Mouse (Mus musculus) erythroblast, embryonic 14.5 days (primary cell): ENCODE results near the gene Psmd9.

Experiments
- GATA1 ChIP-seq: IDR thresholded peaks from 2 replicates; pipeline ENCODE4 v1.6.1; 2012; ENCODE audit warnings: low read length, inconsistent platforms, mixed read lengths
- TAL1 ChIP-seq: IDR thresholded peaks from 3 replicates; pipeline ENCODE4 v1.6.1; 2012; ENCODE audit warnings: low read length, inconsistent platforms, mixed read lengths

GRCm38 (mm10) chr5:123201523-123201892, 32.3 kb downstream of the Psmd9 start:
- no peak for TF ChIP-seq GATA1
- no peak for TF ChIP-seq TAL1
